Mouse (Mus musculus) kidney, postnatal 0 days (tissue): ENCODE data around the gene Cryzl2. TPM values are rescaled to one million over a fixed set of nuclear protein-coding genes. Genes with fewer than 3 reads are reported as not detected.

Source experiments
- ATAC-seq: fragments of 200-750 bp; cut with Nextera tagmentation; replicated peaks from 2 replicates; pipeline ENCODE4 v1.8.0; 2017; ENCODE audit warnings: low read depth, moderate number of reproducible peaks, moderate TSS enrichment, moderate library complexity; ENCODE audit not compliant: low FRiP score
- DNase-seq: peaks from one replicate; pipeline ENCODE4 v3.0.0-alpha.2; 2016; ENCODE audit warnings: low spot score
- H3K27ac ChIP-seq: fragments of 300-500 bp; sonication (generic); 2 replicates; pipeline ENCODE4 v1.5.1; 2014; ENCODE audit warnings: mild to moderate bottlenecking
- H3K27me3 ChIP-seq: fragments of 300-500 bp; sonication (generic); 2 replicates; pipeline ENCODE4 v1.6.1; 2014; ENCODE audit warnings: low read length, mixed read lengths; ENCODE audit not compliant: insufficient read depth
- H3K36me3 ChIP-seq: fragments of 300-500 bp; sonication (generic); 2 replicates; pipeline ENCODE4 v1.6.1; 2014; ENCODE audit warnings: low read length, mixed read lengths; ENCODE audit not compliant: insufficient read depth
- H3K4me1 ChIP-seq: fragments of 300-500 bp; sonication (generic); replicated peaks from 2 replicates; pipeline ENCODE4 v1.6.1; 2014; ENCODE audit warnings: antibody characterized with exemption, low read length, mixed read lengths; ENCODE audit not compliant: insufficient read depth
- H3K4me2 ChIP-seq: fragments of 300-500 bp; sonication (generic); 2 replicates; pipeline ENCODE4 v1.6.1; 2014; ENCODE audit warnings: mild to moderate bottlenecking, low read length, moderate library complexity, mixed read lengths
- H3K4me3 ChIP-seq: fragments of 300-500 bp; sonication (generic); replicated peaks from 2 replicates; pipeline ENCODE4 v1.5.1; 2014; ENCODE audit warnings: low read depth, low read length
- H3K9ac ChIP-seq: fragments of 300-500 bp; sonication (generic); 2 replicates; pipeline ENCODE4 v1.6.1; 2014; ENCODE audit warnings: low read depth, low read length
- H3K9me3 ChIP-seq: fragments of 300-500 bp; sonication (generic); replicated peaks from 2 replicates; pipeline ENCODE4 v1.6.1; 2016; ENCODE audit warnings: low read length, inconsistent platforms, mixed read lengths
- CTCF ChIP-seq: IDR thresholded peaks from 2 replicates; pipeline ENCODE4 v1.5.1; 2016; ENCODE audit warnings: antibody characterized with exemption, low read depth, mild to moderate bottlenecking, moderate library complexity
- WGBS: fragments of 180-500 bp; shearing (Covaris S2); extraction: QIAGEN DNeasy Blood & Tissue Kit; methylation state at CpG from one replicate; pipeline ENCODE4 v1.1.7; 2014; 5-methylcytosine and 5-hydroxymethylcytosine counted together
- polyA plus RNA-seq: library from polyadenylated mRNA; unstranded; fragments of >200 nt; fragmentation: Nextera tagmentation; extraction: Ambion mirVana; gene quantifications from 2 replicates; pipeline ENCODE4 v1.2.1, GENCODE M21; 2015

Gene Cryzl2
- polyA plus RNA-seq, 1 experiment from 2014 or later = 46.9 TPM

GRCm38 (mm10) chr1:157525692-157526354 is 67.4 kb downstream of the Cryzl2 start:
- WGBS = 79% methylated on average over 16 of the region's 16 CpGs
- DNase-seq (no peak), ATAC-seq (peak; percentile 85)
- H3K4me1 ChIP-seq = no peaks in the 10 kb centered on the region
- no peak overlapping the region for H3K4me2 ChIP-seq
- no peak overlapping the region for H3K4me3 ChIP-seq
- no peaks in the 10 kb centered on the region for H3K9me3 ChIP-seq
- no peak for TF ChIP-seq CTCF
- no peaks in the 10 kb centered on the region for H3K36me3 ChIP-seq
- H3K9ac ChIP-seq = no peak overlapping the region
- no peak overlapping the region for H3K27ac ChIP-seq
- H3K27me3 ChIP-seq = no peaks in the 10 kb centered on the region

GRCm38 (mm10) chr1:157526625-157527024 is 68.2 kb downstream of the Cryzl2 start:
- H3K27ac ChIP-seq = no peak overlapping the region
- no peaks in the 10 kb centered on the region for H3K9me3 ChIP-seq
- TF ChIP-seq CTCF = no peak
- no peaks in the 10 kb centered on the region for H3K36me3 ChIP-seq
- H3K4me2 ChIP-seq = no peak overlapping the region
- DNase-seq (no peak), ATAC-seq (no peak)
- H3K9ac ChIP-seq = no peak overlapping the region
- 66% methylated on average over 5 of the region's 5 CpGs for WGBS
- H3K4me1 ChIP-seq = no peaks in the 10 kb centered on the region
- H3K4me3 ChIP-seq = no peak overlapping the region
- H3K27me3 ChIP-seq = no peaks in the 10 kb centered on the region

GRCm38 (mm10) chr1:157532826-157533460 is 74.6 kb downstream of the Cryzl2 start:
- ATAC-seq (no peak), DNase-seq (no peak)
- no peak overlapping the region for H3K4me3 ChIP-seq
- no peak overlapping the region for H3K27ac ChIP-seq
- no peaks in the 10 kb centered on the region for H3K27me3 ChIP-seq
- no peak overlapping the region for H3K4me2 ChIP-seq
- no peaks in the 10 kb centered on the region for H3K36me3 ChIP-seq
- no peaks in the 10 kb centered on the region for H3K9me3 ChIP-seq
- 49% methylated on average over 8 of the region's 8 CpGs for WGBS
- H3K9ac ChIP-seq = no peak overlapping the region
- no peak for TF ChIP-seq CTCF
- no peaks in the 10 kb centered on the region for H3K4me1 ChIP-seq

GRCm38 (mm10) chr1:157535571-157535970 is 77.2 kb downstream of the Cryzl2 start:
- H3K9ac ChIP-seq = no peak overlapping the region
- 100% methylated on average over 1 of the region's 1 CpGs for WGBS
- no peak overlapping the region for H3K4me2 ChIP-seq
- no peak for ATAC-seq
- no peaks in the 10 kb centered on the region for H3K27me3 ChIP-seq
- no peak overlapping the region for H3K4me3 ChIP-seq
- DNase-seq = no peak
- no peak for TF ChIP-seq CTCF
- H3K9me3 ChIP-seq = no peaks in the 10 kb centered on the region
- no peaks in the 10 kb centered on the region for H3K36me3 ChIP-seq
- H3K27ac ChIP-seq = no peak overlapping the region
- no peaks in the 10 kb centered on the region for H3K4me1 ChIP-seq

- Histone ChIP-seq H3K4me1 (no peaks in the 10 kb centered on the region), H3K27ac (no peak overlapping the region), H3K9me3 (no peaks in the 10 kb centered on the region), H3K36me3 (no peaks in the 10 kb centered on the region), H3K27me3 (no peaks in the 10 kb centered on the region), H3K4me3 (no peak overlapping the region), H3K4me2 (no peak overlapping the region), H3K9ac (no peak overlapping the region)
- peak; percentile 79 for DNase-seq
- TF ChIP-seq CTCF = peak; percentile 94
- ATAC-seq = no peak
- whole genome bisulfite sequencing = 10% methylated on average over 6 of the region's 6 CpGs
Observed at GRCm38 (mm10) chr1:157536471-157536870, 78.1 kb downstream of the Cryzl2 start.

GRCm38 (mm10) chr1:157537636-157538035 is 79.3 kb downstream of the Cryzl2 start:
- Histone ChIP-seq H3K27ac (no peak overlapping the region), H3K36me3 (no peaks in the 10 kb centered on the region), H3K4me3 (no peak overlapping the region), H3K27me3 (no peaks in the 10 kb centered on the region), H3K4me2 (no peak overlapping the region), H3K4me1 (no peaks in the 10 kb centered on the region), H3K9ac (no peak overlapping the region), H3K9me3 (no peaks in the 10 kb centered on the region)
- TF ChIP-seq CTCF = peak; percentile 34; the same call in 1 of the 2 replicates
- 82% methylated on average over 5 of the region's 5 CpGs for WGBS
- no peak for DNase-seq
- ATAC-seq = no peak

Other genes starting within 250 kb of the Cryzl2 start
- 7.5 and 9.5 TPM in 2 replicates for gene Rasal2, start 46.0 kb upstream of the Cryzl2 start, polyA plus RNA-seq
- gene Sec16b, start 48.2 kb downstream of the Cryzl2 start, polyA plus RNA-seq = 1.8 and 2.2 TPM in 2 replicates